Mouse (Mus musculus): ENCODE data around the gene Polr2l. TPM values are rescaled to one million over a fixed set of nuclear protein-coding genes. Genes with fewer than 3 reads are reported as not detected.

Gene Polr2l
- polyA plus RNA-seq, 1 experiment = 70.9 TPM

DNA sequence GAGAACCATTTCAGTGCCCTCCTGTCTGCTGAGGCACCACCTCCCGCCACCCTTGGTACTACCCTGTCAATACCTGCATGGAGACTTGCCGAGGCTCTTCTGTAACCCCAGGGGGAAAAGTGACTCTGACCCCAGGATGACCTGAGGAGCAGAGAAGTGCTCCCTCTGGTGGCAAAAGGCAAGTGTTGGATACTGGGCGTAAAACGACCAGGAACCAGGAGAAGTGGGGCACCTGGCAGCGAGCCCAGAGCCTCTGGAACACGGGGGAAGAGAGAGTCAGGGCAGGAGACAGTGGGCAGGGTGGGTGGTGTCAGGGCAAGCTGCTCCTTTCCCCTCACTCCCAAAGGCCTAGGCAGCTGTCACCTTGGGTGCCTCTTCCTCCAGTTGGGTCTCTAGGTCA lies 34.3 kb downstream of the Polr2l start:
- peak; percentile 76 for DNase-seq
- Histone ChIP-seq H3K27ac (ENCODE audit: insufficient read depth, low read depth, low read length) (no peak overlapping the region), H3K4me1 (ENCODE audit: control insufficient read depth, insufficient read depth, low read length) (peaks cover 23% of the 10 kb centered on the region), H3K27me3 (replicated peaks; ENCODE audit: control insufficient read depth, insufficient read depth, low read length) (no peaks in the 10 kb centered on the region), H3K4me3 (ENCODE audit: insufficient read depth, low read depth, low read length) (no peak overlapping the region), H3K36me3 (ENCODE audit: control insufficient read depth, insufficient read depth, low read length) (no peaks in the 10 kb centered on the region)
- TF ChIP-seq POLR2A (IDR thresholded peaks at IDR 0.05; ENCODE audit: low read depth, low read length) (no peak), CTCF (conservative IDR thresholded peaks at IDR 0.05; ENCODE audit: insufficient read depth, insufficient read length, low read depth, low read length) (peak; percentile 81)
- WGBS = 23% methylated on average over 6 of the region's 6 CpGs

DNA sequence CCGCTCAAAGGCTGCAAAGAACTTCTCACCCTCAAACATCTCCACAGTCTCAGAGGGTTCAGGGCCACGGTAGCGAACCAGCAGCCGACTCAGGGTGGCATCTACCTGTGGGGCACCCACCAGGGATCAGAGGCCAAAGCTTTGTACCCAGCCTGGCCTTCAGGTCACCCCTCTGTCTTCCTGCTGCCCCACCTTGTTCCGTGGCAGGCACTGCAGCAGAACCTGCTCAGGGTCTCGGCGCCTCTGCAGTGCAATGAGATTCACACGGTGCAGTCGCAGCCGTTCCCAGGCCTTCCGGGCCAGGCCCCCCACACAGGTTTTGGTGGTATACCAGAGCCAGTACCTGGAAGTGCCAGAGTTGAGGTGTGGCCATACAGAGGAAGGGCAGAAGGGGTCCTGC lies 35.1 kb downstream of the Polr2l start:
- no peak overlapping the region for H3K27ac ChIP-seq (ENCODE audit: insufficient read depth, low read depth, low read length)
- no peak for DNase-seq
- TF ChIP-seq POLR2A (IDR thresholded peaks at IDR 0.05; ENCODE audit: low read depth, low read length) (no peak), CTCF (conservative IDR thresholded peaks at IDR 0.05; ENCODE audit: insufficient read depth, insufficient read length, low read depth, low read length) (no peak)
- H3K36me3 ChIP-seq (ENCODE audit: control insufficient read depth, insufficient read depth, low read length) = no peaks in the 10 kb centered on the region
- H3K4me3 ChIP-seq (ENCODE audit: insufficient read depth, low read depth, low read length) = no peak overlapping the region
- H3K4me1 ChIP-seq (ENCODE audit: control insufficient read depth, insufficient read depth, low read length) = peaks cover 28% of the 10 kb centered on the region
- 95% methylated on average over 11 of the region's 11 CpGs for WGBS
- H3K27me3 ChIP-seq (replicated peaks; ENCODE audit: control insufficient read depth, insufficient read depth, low read length) = no peaks in the 10 kb centered on the region

DNA sequence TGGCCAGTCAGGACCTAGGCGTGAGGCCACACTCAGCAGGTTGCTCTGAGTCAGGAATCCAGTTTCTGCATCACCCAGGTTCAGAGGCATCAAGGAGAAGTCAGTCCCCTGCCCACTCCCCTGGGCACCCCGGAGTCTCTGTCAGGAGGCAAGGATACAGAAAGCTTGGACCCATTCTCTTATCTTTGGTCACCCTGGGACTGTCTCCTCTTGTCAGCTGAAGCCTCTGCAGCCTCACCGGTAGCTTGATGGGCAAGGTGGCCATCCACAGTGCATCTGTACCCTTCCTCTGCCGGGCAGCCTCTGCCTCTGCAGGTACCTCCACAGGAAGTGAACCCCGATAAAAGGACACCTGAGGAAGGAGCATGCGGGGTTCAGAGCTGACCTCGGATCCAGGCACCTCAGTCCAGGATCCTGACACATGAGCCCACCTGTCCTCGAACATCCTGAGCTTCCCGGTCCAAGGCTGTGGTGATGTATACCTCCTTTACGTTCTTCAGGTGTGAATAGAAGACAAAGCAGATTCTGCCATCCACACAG lies 35.7 kb downstream of the Polr2l start:
- H3K27ac ChIP-seq (ENCODE audit: insufficient read depth, low read depth, low read length) = no peak overlapping the region
- no peak overlapping the region for H3K4me3 ChIP-seq (ENCODE audit: insufficient read depth, low read depth, low read length)
- H3K4me1 ChIP-seq (ENCODE audit: control insufficient read depth, insufficient read depth, low read length) = peaks cover 33% of the 10 kb centered on the region
- TF ChIP-seq POLR2A (IDR thresholded peaks at IDR 0.05; ENCODE audit: low read depth, low read length) = no peak
- TF ChIP-seq CTCF (conservative IDR thresholded peaks at IDR 0.05; ENCODE audit: insufficient read depth, insufficient read length, low read depth, low read length) = no peak
- 97% methylated on average over 10 of the region's 10 CpGs for WGBS
- no peaks in the 10 kb centered on the region for H3K36me3 ChIP-seq (ENCODE audit: control insufficient read depth, insufficient read depth, low read length)
- no peaks in the 10 kb centered on the region for H3K27me3 ChIP-seq (replicated peaks; ENCODE audit: control insufficient read depth, insufficient read depth, low read length)
- DNase-seq = no peak

DNA sequence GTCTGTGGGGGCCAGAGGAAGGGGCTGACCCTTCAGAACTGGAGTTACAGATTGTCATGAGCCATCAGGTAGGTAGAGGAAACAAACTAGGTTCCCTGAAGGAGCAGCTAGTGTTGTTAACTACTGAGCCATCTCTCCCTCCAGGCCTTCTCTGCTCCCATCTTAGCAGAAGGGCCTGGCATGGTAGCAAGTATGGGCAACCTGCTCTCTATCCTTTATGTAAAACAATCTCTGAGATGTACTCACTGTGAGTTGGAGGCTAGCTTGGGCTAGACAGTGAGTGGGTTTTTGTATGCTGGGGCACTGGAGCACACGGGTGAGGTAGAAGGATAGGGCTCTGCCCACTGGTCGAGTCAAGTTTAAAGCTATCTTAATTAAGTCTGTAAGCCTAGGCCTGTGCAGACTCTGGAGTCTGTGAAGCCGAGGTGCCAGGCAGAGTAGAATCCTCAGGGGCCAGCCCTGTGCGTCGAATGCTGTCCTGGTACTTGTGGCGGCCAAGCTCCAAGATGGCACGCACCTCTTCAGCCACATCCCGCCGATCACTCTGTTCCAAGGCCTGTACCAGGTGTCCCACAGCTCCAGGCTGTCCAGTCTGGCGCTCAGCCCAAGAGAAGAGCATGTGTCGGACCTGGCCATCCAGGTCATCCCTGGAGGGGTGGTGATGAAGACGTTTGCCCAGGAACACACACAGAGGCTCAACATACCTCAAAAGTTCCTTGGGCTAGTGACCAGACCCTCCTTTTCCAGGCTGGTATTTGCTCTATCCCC lies 36.5 kb downstream of the Polr2l start:
- Histone ChIP-seq H3K36me3 (ENCODE audit: control insufficient read depth, insufficient read depth, low read length) (no peaks in the 10 kb centered on the region), H3K27me3 (replicated peaks; ENCODE audit: control insufficient read depth, insufficient read depth, low read length) (no peaks in the 10 kb centered on the region), H3K4me1 (ENCODE audit: control insufficient read depth, insufficient read depth, low read length) (peaks cover 39% of the 10 kb centered on the region), H3K4me3 (ENCODE audit: insufficient read depth, low read depth, low read length) (no peak overlapping the region), H3K27ac (ENCODE audit: insufficient read depth, low read depth, low read length) (no peak overlapping the region)
- WGBS = 87% methylated on average over 12 of the region's 12 CpGs
- no peak for DNase-seq
- TF ChIP-seq CTCF (conservative IDR thresholded peaks at IDR 0.05; ENCODE audit: insufficient read depth, insufficient read length, low read depth, low read length) (no peak), POLR2A (IDR thresholded peaks at IDR 0.05; ENCODE audit: low read depth, low read length) (no peak)

DNA sequence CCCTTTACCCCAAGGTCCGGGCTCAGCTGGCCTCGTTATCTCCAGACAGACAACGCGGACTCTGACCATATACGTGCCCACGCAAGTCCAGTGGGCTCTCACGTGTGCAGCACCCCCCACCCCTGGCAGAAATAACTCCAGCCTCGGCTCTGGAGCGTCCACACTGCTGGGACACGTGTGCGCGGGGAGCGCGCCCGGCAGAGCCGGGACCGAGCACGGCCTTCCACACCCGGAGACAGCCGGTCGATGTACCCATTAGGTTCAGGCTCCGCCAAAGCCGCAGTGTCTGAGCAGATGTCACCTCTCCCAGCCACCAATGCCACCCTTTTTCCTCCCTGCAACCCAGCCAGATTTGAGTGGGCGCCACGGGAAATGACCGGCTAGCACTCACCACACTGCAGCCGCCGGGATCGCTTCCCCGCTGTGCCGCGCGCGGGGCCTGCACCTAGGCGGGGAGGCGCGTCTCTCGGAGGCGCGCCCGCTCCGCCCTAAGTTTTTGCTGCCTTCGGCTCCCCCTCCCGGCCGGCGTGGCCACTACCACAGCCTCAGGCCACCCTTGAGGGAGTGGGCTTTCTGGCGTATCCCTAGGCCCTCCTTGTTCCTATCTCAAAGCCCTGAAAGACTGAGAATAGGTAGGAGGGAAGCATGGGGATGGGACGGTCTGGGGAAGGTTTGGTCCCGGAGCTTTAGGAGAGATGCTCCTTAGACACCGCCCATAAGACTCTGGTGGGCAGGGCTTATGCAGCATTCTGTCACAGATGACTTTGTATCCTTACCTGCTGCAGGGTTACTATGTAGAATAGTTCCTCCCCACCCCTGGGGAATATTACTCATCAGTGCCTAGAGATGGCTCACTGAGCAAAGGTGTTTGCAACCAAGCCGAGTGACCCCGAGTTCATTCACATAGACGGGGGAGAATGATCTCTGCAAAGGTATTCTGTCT lies 37.5 kb downstream of the Polr2l start, which contains the start of gene Slc25a22:
Gene Slc25a22 (minus strand): TSS at position 715 of the 943 bp plus-strand sequence.
- Histone ChIP-seq H3K4me1 (ENCODE audit: control insufficient read depth, insufficient read depth, low read length) (peaks cover 40% of the 10 kb centered on the region), H3K36me3 (ENCODE audit: control insufficient read depth, insufficient read depth, low read length) (no peaks in the 10 kb centered on the region), H3K27ac (ENCODE audit: insufficient read depth, low read depth, low read length) (peak within 1 kb of the TSS; percentile 51), H3K27me3 (replicated peaks; ENCODE audit: control insufficient read depth, insufficient read depth, low read length) (no peaks in the 10 kb centered on the region), H3K4me3 (ENCODE audit: insufficient read depth, low read depth, low read length) (peak within 1 kb of the TSS; percentile 83)
- TF ChIP-seq CTCF (conservative IDR thresholded peaks at IDR 0.05; ENCODE audit: insufficient read depth, insufficient read length, low read depth, low read length) (peak; percentile 57), POLR2A (IDR thresholded peaks at IDR 0.05; ENCODE audit: low read depth, low read length) (peak; percentile 8)
- peak; percentile 83 for DNase-seq
- WGBS = 8% methylated on average over 53 of the region's 53 CpGs

DNA sequence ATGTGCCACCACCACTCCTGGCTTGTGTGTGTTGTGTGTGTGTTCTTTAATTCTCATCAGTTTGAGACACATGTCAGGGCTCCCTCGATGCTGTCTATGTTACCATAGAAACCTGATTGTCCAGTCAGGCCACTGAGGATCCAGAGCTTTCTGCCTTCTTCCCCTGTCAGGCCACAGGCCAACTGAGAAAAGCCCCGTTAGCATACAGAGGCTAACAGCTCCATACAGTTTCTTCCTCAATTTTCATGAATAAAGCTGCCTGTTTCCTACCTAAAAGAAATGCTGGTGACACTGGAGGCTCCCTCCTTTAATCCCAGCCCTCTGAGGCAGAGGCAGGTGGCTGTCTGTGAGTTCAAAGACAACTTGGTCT lies 38.4 kb downstream of the Polr2l start:
- TF ChIP-seq CTCF (conservative IDR thresholded peaks at IDR 0.05; ENCODE audit: insufficient read depth, insufficient read length, low read depth, low read length) = no peak

More for the DNA sequence above, 38.4 kb downstream of the Polr2l start:
- WGBS = 57% methylated on average over 2 of the region's 2 CpGs
- no peaks in the 10 kb centered on the region for H3K27me3 ChIP-seq (replicated peaks; ENCODE audit: control insufficient read depth, insufficient read depth, low read length)
- DNase-seq = no peak
- H3K36me3 ChIP-seq (ENCODE audit: control insufficient read depth, insufficient read depth, low read length) = no peaks in the 10 kb centered on the region
- H3K4me1 ChIP-seq (ENCODE audit: control insufficient read depth, insufficient read depth, low read length) = peaks cover 40% of the 10 kb centered on the region
- no peak overlapping the region for H3K4me3 ChIP-seq (ENCODE audit: insufficient read depth, low read depth, low read length)
- no peak overlapping the region for H3K27ac ChIP-seq (ENCODE audit: insufficient read depth, low read depth, low read length)

Measured in kidney, adult 2 months (tissue).